Mouse (Mus musculus) urinary bladder, postnatal 10 days (tissue): ENCODE results near the gene Ctsl.

Source experiments
- DNase-seq: peaks from one replicate; pipeline ENCODE4 v3.0.0; 2022; ENCODE audit warnings: low spot score

Gene Ctsl

GRCm38 (mm10) chr13:64373695-64374094 is 3.0 kb upstream of the Ctsl start:
- DNase-seq, result no peak

GRCm38 (mm10) chr13:64369805-64370172 is 901 bp downstream of the Ctsl start:
- DNase-seq, result peak; percentile 20

- no peak for DNase-seq
Measured at GRCm38 (mm10) chr13:64368596-64368995, 2.1 kb downstream of the Ctsl start.

GRCm38 (mm10) chr13:64367615-64368014 is 3.1 kb downstream of the Ctsl start:
- no peak for DNase-seq

- no peak for DNase-seq
Measured at GRCm38 (mm10) chr13:64365326-64365725, 5.4 kb downstream of the Ctsl start.

- DNase-seq, result no peak
Measured at GRCm38 (mm10) chr13:64364258-64364657, 6.4 kb downstream of the Ctsl start.

- DNase-seq, result no peak
Measured at GRCm38 (mm10) chr13:64362139-64362538, 8.6 kb downstream of the Ctsl start.

- no peak for DNase-seq
Measured at GRCm38 (mm10) chr13:64361020-64361419, 9.7 kb downstream of the Ctsl start.

GRCm38 (mm10) chr13:64359702-64360101 is 11.0 kb downstream of the Ctsl start:
- no peak for DNase-seq

GRCm38 (mm10) chr13:64358476-64358875 is 12.2 kb downstream of the Ctsl start:
- no peak for DNase-seq

- DNase-seq, result no peak
Measured at GRCm38 (mm10) chr13:64357389-64357788, 13.3 kb downstream of the Ctsl start.

GRCm38 (mm10) chr13:64349474-64349873 is 21.2 kb downstream of the Ctsl start:
- DNase-seq, result no peak

GRCm38 (mm10) chr13:64344082-64344501 is 26.6 kb downstream of the Ctsl start:
- DNase-seq, result no peak

- DNase-seq, result no peak
Measured at GRCm38 (mm10) chr13:64343598-64343997, 27.1 kb downstream of the Ctsl start.

GRCm38 (mm10) chr13:64335546-64336132 is 35.1 kb downstream of the Ctsl start:
- DNase-seq, result no peak

- no peak for DNase-seq
Measured at GRCm38 (mm10) chr13:64333102-64333501, 37.6 kb downstream of the Ctsl start.

- DNase-seq, result no peak
Measured at GRCm38 (mm10) chr13:64332321-64332720, 38.4 kb downstream of the Ctsl start.

- DNase-seq, result no peak
Measured at GRCm38 (mm10) chr13:64322561-64323281, 48.0 kb downstream of the Ctsl start.

- no peak for DNase-seq
Measured at GRCm38 (mm10) chr13:64320334-64320733, 50.4 kb downstream of the Ctsl start.

- no peak for DNase-seq
Measured at GRCm38 (mm10) chr13:64319782-64320181, 50.9 kb downstream of the Ctsl start.

GRCm38 (mm10) chr13:64318355-64318754 is 52.3 kb downstream of the Ctsl start:
- DNase-seq, result no peak

GRCm38 (mm10) chr13:64315483-64316050 is 55.1 kb downstream of the Ctsl start:
- DNase-seq, result no peak

- DNase-seq, result no peak
Measured at GRCm38 (mm10) chr13:64314041-64314440, 56.6 kb downstream of the Ctsl start.

- no peak for DNase-seq
Measured at GRCm38 (mm10) chr13:64312916-64313289, 57.8 kb downstream of the Ctsl start.
